ENCODE assay signal across 31 mouse cellular contexts in genomic region chr16:96742475-96743255, GRCm38 (mm10).
A peak's percentile ranks its signal among the peaks of the same experiment; 100 is the strongest.
DNase-seq lines count a peak whose midpoint lies in the region; ATAC-seq and TF ChIP-seq lines count a peak whose summit lies in the region.
"Had no signal": no experiment of that assay in that cellular context is flagged by ENCODE, and none has a peak within 500 bp of the region (broad histone marks: within the 10 kb centered on the region; RNA-seq: fewer than 3 reads in every experiment).

No protein-coding gene starts in this region.

- peak; percentile 74 for DNase-seq in forebrain, embryonic 14.5 days (ENCODE audit: low spot score)
- DNase-seq in brain, adult 2 months (ENCODE audit: low read depth, low spot score), result peak; percentile 24
- no peak for DNase-seq in frontal cortex, postnatal 10 days (ENCODE audit: low spot score in 2 of 2)
- DNase-seq in kidney, adult 2 months, result no peak
- DNase-seq: adrenal gland, postnatal 10 days; adrenal gland, postnatal 36 days; B cell, adult 2 months; cerebellum, adult 11-12 months; cerebellum, adult 8-10 months; cerebellum, postnatal 10 days; cerebellum, postnatal 36 days; embryo, embryonic 11 days; gastrocnemius, postnatal 25 days; heart, adult 18-20 months; heart, postnatal 10 days; heart, postnatal 36 days; kidney, adult 11 months had no signal

- H3K27me3 ChIP-seq in forebrain, embryonic 14.5 days (replicated peaks; ENCODE audit: control insufficient read depth, insufficient read depth, low read length), result no peaks in the 10 kb centered on the region
- H3K27me3 ChIP-seq in forebrain, embryonic 12.5 days, result no peaks in the 10 kb centered on the region
- H3K27me3 ChIP-seq in forebrain, embryonic 16.5 days (replicated peaks; ENCODE audit: control insufficient read depth, insufficient read depth, low read length), result no peaks in the 10 kb centered on the region
- H3K27me3 ChIP-seq in kidney, adult 2 months (replicated peaks; ENCODE audit: control insufficient read depth, insufficient read depth, low read length), result no peaks in the 10 kb centered on the region; the same call in 1 of the 2 replicates
- H3K27me3 ChIP-seq: CH12.LX; embryonic facial prominence, embryonic 13.5 days; heart, embryonic 12.5 days; heart, embryonic 15.5 days; hindbrain, embryonic 13.5 days; intestine, embryonic 15.5 days had no signal

- ATAC-seq in forebrain, embryonic 14.5 days, result peak; percentile 73
- ATAC-seq in forebrain, embryonic 12.5 days (ENCODE audit: low FRiP score), result no peak
- peak; percentile 72 for ATAC-seq in forebrain, embryonic 16.5 days
- ATAC-seq: hindbrain, embryonic 16.5 days; intestine, embryonic 15.5 days; Patski had no signal

- peaks cover 7% of the 10 kb centered on the region for H3K4me1 ChIP-seq in forebrain, embryonic 14.5 days (ENCODE audit: control insufficient read depth, insufficient read depth, low read length)
- peaks cover 3% of the 10 kb centered on the region; the same call in 1 of the 2 replicates for H3K4me1 ChIP-seq in forebrain, embryonic 12.5 days
- H3K4me1 ChIP-seq in forebrain, embryonic 16.5 days (replicated peaks; ENCODE audit: control insufficient read depth, insufficient read depth, low read length), result peaks cover 17% of the 10 kb centered on the region
- no peaks in the 10 kb centered on the region for H3K4me1 ChIP-seq in kidney, adult 2 months (ENCODE audit: control insufficient read depth, insufficient read depth, low read length)
- H3K4me1 ChIP-seq: embryonic facial prominence, embryonic 10.5 days; embryonic facial prominence, embryonic 13.5 days; hindbrain, embryonic 10.5 days; hindbrain, embryonic 13.5 days; intestine, embryonic 15.5 days had no signal

- no peak overlapping the region for H3K27ac ChIP-seq in forebrain, embryonic 14.5 days (ENCODE audit: low read depth, low read length)
- no peak overlapping the region for H3K27ac ChIP-seq in forebrain, embryonic 12.5 days
- peak overlapping the region; percentile 37; the same call in 1 of the 2 replicates for H3K27ac ChIP-seq in forebrain, embryonic 16.5 days (ENCODE audit: low read length)
- H3K27ac ChIP-seq in kidney, adult 2 months (ENCODE audit: insufficient read depth, low read depth, low read length), result no peak overlapping the region
- H3K27ac ChIP-seq: embryonic facial prominence, embryonic 10.5 days; embryonic facial prominence, embryonic 13.5 days; heart, embryonic 15.5 days; hindbrain, embryonic 10.5 days; hindbrain, embryonic 13.5 days; intestine, embryonic 15.5 days had no signal

- no peaks in the 10 kb centered on the region for H3K9me3 ChIP-seq in forebrain, embryonic 14.5 days (replicated peaks; ENCODE audit: control insufficient read depth, low read length)
- no peaks in the 10 kb centered on the region for H3K9me3 ChIP-seq in forebrain, embryonic 12.5 days
- no peaks in the 10 kb centered on the region for H3K9me3 ChIP-seq in forebrain, embryonic 16.5 days (ENCODE audit: control insufficient read depth, low read length)
- H3K9me3 ChIP-seq: embryonic facial prominence, embryonic 10.5 days; embryonic facial prominence, embryonic 13.5 days; heart, embryonic 12.5 days; heart, embryonic 15.5 days; hindbrain, embryonic 10.5 days; hindbrain, embryonic 13.5 days; intestine, embryonic 15.5 days had no signal

- H3K4me3 ChIP-seq in forebrain, embryonic 14.5 days (ENCODE audit: low read depth, low read length), result no peak overlapping the region
- no peak overlapping the region for H3K4me3 ChIP-seq in forebrain, embryonic 12.5 days (replicated peaks)
- H3K4me3 ChIP-seq in forebrain, embryonic 16.5 days (replicated peaks; ENCODE audit: low read length), result no peak overlapping the region
- H3K4me3 ChIP-seq in kidney, adult 2 months (ENCODE audit: insufficient read depth, low read depth, low read length), result no peak overlapping the region
- H3K4me3 ChIP-seq: embryonic facial prominence, embryonic 10.5 days; embryonic facial prominence, embryonic 13.5 days; erythroblast, embryonic 14.5 days; heart, embryonic 12.5 days; heart, embryonic 15.5 days; hindbrain, embryonic 10.5 days; hindbrain, embryonic 13.5 days; intestine, embryonic 15.5 days had no signal

- WGBS in forebrain, embryonic 14.5 days, result 51% methylated on average over 5 of the region's 5 CpGs
- WGBS in forebrain, embryonic 12.5 days, result 60% methylated on average over 5 of the region's 5 CpGs
- whole genome bisulfite sequencing in forebrain, embryonic 16.5 days, result 38% methylated on average over 5 of the region's 5 CpGs
- WGBS in kidney, adult 2 months, result 61% methylated on average over 5 of the region's 5 CpGs

- no peak for TF ChIP-seq POLR2A in kidney, adult 2 months (IDR thresholded peaks at IDR 0.05; ENCODE audit: low read depth, low read length)

- TF ChIP-seq CTCF in kidney, adult 2 months (conservative IDR thresholded peaks at IDR 0.05; ENCODE audit: insufficient read depth, insufficient read length, low read depth, low read length), result no peak

- no peak overlapping the region for H3K9ac ChIP-seq in forebrain, embryonic 14.5 days (ENCODE audit: low read length)
- no peak overlapping the region for H3K9ac ChIP-seq in forebrain, embryonic 12.5 days
- H3K9ac ChIP-seq in forebrain, embryonic 16.5 days (replicated peaks; ENCODE audit: low read depth, low read length), result no peak overlapping the region
- H3K9ac ChIP-seq: embryonic facial prominence, embryonic 13.5 days; heart, embryonic 12.5 days; heart, embryonic 15.5 days; hindbrain, embryonic 13.5 days; intestine, embryonic 15.5 days had no signal

- H3K4me2 ChIP-seq in forebrain, embryonic 14.5 days (ENCODE audit: low read length), result no peak overlapping the region
- no peak overlapping the region for H3K4me2 ChIP-seq in forebrain, embryonic 12.5 days
- no peak overlapping the region for H3K4me2 ChIP-seq in forebrain, embryonic 16.5 days (ENCODE audit: low read length)
- H3K4me2 ChIP-seq: embryonic facial prominence, embryonic 13.5 days; heart, embryonic 12.5 days; heart, embryonic 15.5 days; hindbrain, embryonic 13.5 days; intestine, embryonic 15.5 days had no signal

- no peaks in the 10 kb centered on the region for H3K36me3 ChIP-seq in forebrain, embryonic 14.5 days (ENCODE audit: control insufficient read depth, insufficient read depth, low read length)
- no peaks in the 10 kb centered on the region for H3K36me3 ChIP-seq in forebrain, embryonic 12.5 days (replicated peaks)
- H3K36me3 ChIP-seq in forebrain, embryonic 16.5 days (ENCODE audit: control insufficient read depth, insufficient read depth), result no peaks in the 10 kb centered on the region
- no peaks in the 10 kb centered on the region for H3K36me3 ChIP-seq in kidney, adult 2 months (ENCODE audit: control insufficient read depth, insufficient read depth, low read length)
- H3K36me3 ChIP-seq: embryonic facial prominence, embryonic 10.5 days; embryonic facial prominence, embryonic 13.5 days; G1E; heart, embryonic 12.5 days; heart, embryonic 15.5 days; hindbrain, embryonic 10.5 days; hindbrain, embryonic 13.5 days; intestine, embryonic 15.5 days had no signal

Comparison
In these comparisons a context has a peak if more than half of its experiments do, and no peak if none do; other contexts are left out.
1. DNase-seq: peak in forebrain, embryonic 14.5 days (single experiment) and brain, adult 2 months (single experiment); none in frontal cortex, postnatal 10 days (0 of 2) and kidney, adult 2 months (single experiment).